ENCODE assay signal across 9 mouse cellular contexts in genomic region chr16:90418661-90419060, GRCm38 (mm10). TPM values are rescaled to one million over a fixed set of nuclear protein-coding genes. Genes with fewer than 3 reads are reported as not detected.
DNase-seq lines count a peak whose midpoint lies in the region; ATAC-seq and TF ChIP-seq lines count a peak whose summit lies in the region.
"Had no signal": no experiment of that assay in that cellular context is flagged by ENCODE, and none has a peak within 500 bp of the region (broad histone marks: within the 10 kb centered on the region; RNA-seq: fewer than 3 reads in every experiment).

No protein-coding gene starts in this region.

- intact Hi-C loops in heart, adult 2 months (cut with DNase I) = no loop called here

- ATAC-seq in heart, embryonic 14.5 days (ENCODE audit: insufficient number of reproducible peaks, insufficient read depth, low FRiP score, low read depth) = no peak
- ATAC-seq in neural tube, embryonic 11.5 days (ENCODE audit: insufficient read depth, low FRiP score, low TSS enrichment) = peak; percentile 75

- H3K9ac ChIP-seq in heart, embryonic 14.5 days (ENCODE audit: low read length) = peak overlapping the region; percentile 49; the same call in 1 of the 2 replicates
- no peak overlapping the region for H3K9ac ChIP-seq in heart, adult 2 months (ENCODE audit: low read depth, low read length)
- no peak overlapping the region for H3K9ac ChIP-seq in neural tube, embryonic 11.5 days (ENCODE audit: low read length)

- TF ChIP-seq POLR2A in heart, adult 2 months (IDR thresholded peaks at IDR 0.05; ENCODE audit: insufficient read depth, low read depth, low read length) = no peak
- no peak for TF ChIP-seq POLR2A in brain, embryonic 14.5 days (IDR thresholded peaks at IDR 0.05; ENCODE audit: borderline replicate concordance, extremely low read depth, insufficient read depth, insufficient read length, poor library complexity, severe bottlenecking)

- TF ChIP-seq EP300 in heart, adult 2 months (IDR thresholded peaks at IDR 0.05; ENCODE audit: insufficient read depth, low read depth, low read length) = no peak

- H3K79me2 ChIP-seq in heart, adult 2 months (replicated peaks; ENCODE audit: control insufficient read depth, insufficient read depth, low read length) = no peaks in the 10 kb centered on the region

- peak overlapping the region; percentile 28 to 50; a peak in 3 of 4 replicates for H3K27ac ChIP-seq in heart, embryonic 14.5 days (replicated peaks in 1 of 2; ENCODE audit: control insufficient read depth in 1 of 2, insufficient read depth in 1 of 2, low read depth in 2 of 2, low read length in 2 of 2)
- no peak overlapping the region for H3K27ac ChIP-seq in heart, adult 2 months
- no peak overlapping the region for H3K27ac ChIP-seq in neural tube, embryonic 11.5 days (ENCODE audit: low read depth, low read length)

- H3K4me1 ChIP-seq in heart, embryonic 14.5 days (ENCODE audit: control insufficient read depth in 2 of 2, insufficient read depth in 2 of 2, low read length in 2 of 2) = peaks cover 37 to 61% of the 10 kb centered on the region in 2 experiments
- H3K4me1 ChIP-seq in heart, adult 2 months (ENCODE audit: control insufficient read depth, insufficient read depth, low read length) = no peaks in the 10 kb centered on the region
- peaks cover 35% of the 10 kb centered on the region for H3K4me1 ChIP-seq in neural tube, embryonic 11.5 days (ENCODE audit: control insufficient read depth, insufficient read depth, low read length)

- 0 out of 2 replicates have a peak, but pooled peaks cover 3% of the 10 kb centered on the region for H3K36me3 ChIP-seq in heart, embryonic 14.5 days (ENCODE audit: control insufficient read depth, insufficient read depth, low read length)
- no peaks in the 10 kb centered on the region for H3K36me3 ChIP-seq in heart, adult 2 months (ENCODE audit: control insufficient read depth, insufficient read depth, low read length)
- no peaks in the 10 kb centered on the region for H3K36me3 ChIP-seq in neural tube, embryonic 11.5 days (ENCODE audit: control insufficient read depth, insufficient read depth, low read length)

- H3K9me3 ChIP-seq in heart, embryonic 14.5 days (ENCODE audit: control insufficient read depth, low read length) = no peaks in the 10 kb centered on the region
- peaks cover 3% of the 10 kb centered on the region; the same call in 1 of the 2 replicates for H3K9me3 ChIP-seq in neural tube, embryonic 11.5 days (ENCODE audit: control insufficient read depth, low read length)

- no peaks in the 10 kb centered on the region for H3K27me3 ChIP-seq in heart, embryonic 14.5 days (ENCODE audit: control insufficient read depth, insufficient read depth, low read length)
- H3K27me3 ChIP-seq in heart, adult 2 months (ENCODE audit: control insufficient read depth, insufficient read depth, low read length) = no peaks in the 10 kb centered on the region
- no peaks in the 10 kb centered on the region for H3K27me3 ChIP-seq in neural tube, embryonic 11.5 days (ENCODE audit: control insufficient read depth, insufficient read depth, low read length)

- 9% methylated on average over 12 of the region's 12 CpGs for WGBS in heart, embryonic 14.5 days
- 51% methylated on average over 12 of the region's 12 CpGs for WGBS in heart, adult 2 months
- WGBS in neural tube, embryonic 11.5 days = 1% methylated on average over 12 of the region's 12 CpGs

- TF ChIP-seq CTCF in heart, adult 2 months (IDR thresholded peaks at IDR 0.05) = no peak
- no peak for TF ChIP-seq CTCF in brain, embryonic 14.5 days (IDR thresholded peaks at IDR 0.05; ENCODE audit: borderline replicate concordance, extremely low read depth, insufficient read depth, insufficient read length)

- no peak overlapping the region for H3K4me3 ChIP-seq in heart, embryonic 14.5 days (ENCODE audit: control insufficient read depth in 1 of 2, insufficient read depth in 1 of 2, low read depth in 1 of 2, low read length in 2 of 2)
- no peak overlapping the region for H3K4me3 ChIP-seq in heart, adult 2 months
- no peak overlapping the region for H3K4me3 ChIP-seq in neural tube, embryonic 11.5 days (ENCODE audit: low read depth, low read length)

- no peak for DNase-seq in heart, adult 2 months
- DNase-seq in brain, embryonic 14.5 days (ENCODE audit: low read depth) = peak; percentile 71
- DNase-seq in hindlimb bud, embryonic 11.5 days (ENCODE audit: extremely low spot score, low read depth, low spot score) = peak; percentile 57
- peak; percentile 71 for DNase-seq in neural tube, embryonic 11.5 days (ENCODE audit: low spot score)
- no peak for DNase-seq in layer of hippocampus, postnatal 10 days (ENCODE audit: low spot score in 2 of 2)
- no peak for DNase-seq in cerebellum, adult 9-10 months
- DNase-seq in urinary bladder, postnatal 25 days (ENCODE audit: low spot score) = no peak
- DNase-seq: lung, postnatal 4 days had no signal

- H3K4me2 ChIP-seq in heart, embryonic 14.5 days (ENCODE audit: low read length) = peak overlapping the region; percentile 38
- H3K4me2 ChIP-seq in neural tube, embryonic 11.5 days (ENCODE audit: low read depth) = no peak overlapping the region

RNA-seq across cellular contexts. Expression of gene Hunk, which starts 32.8 kb away (rescaled TPM):
- 9.7 and 10.4 TPM in 2 replicates for polyA plus RNA-seq in heart, embryonic 14.5 days (2014; fragmentation: Nextera tagmentation; extraction: Ambion mirVana)
- total RNA-seq in heart, adult 2 months (2021) = under 1 TPM; 0.44 to 0.59 TPM
- polyA plus RNA-seq in heart, adult 2 months (2012; rRNA removed) = 0.53 and 0.59 TPM in 2 replicates
- polyA plus RNA-seq in brain, embryonic 14.5 days (2012; rRNA removed) = 14.3 and 19.4 TPM in 2 replicates
- 9.8 and 10.1 TPM in 2 replicates for polyA plus RNA-seq in neural tube, embryonic 11.5 days (2014; fragmentation: Nextera tagmentation; extraction: Ambion mirVana)
- 10 to 100 TPM; 28.9 to 32.6 TPM for total RNA-seq in layer of hippocampus, postnatal 10 days (2021)

Comparison
In these comparisons a context has a peak if more than half of its experiments do, and no peak if none do; other contexts are left out.
1. H3K27ac ChIP-seq: peak in heart, embryonic 14.5 days (2 of 2); none in heart, adult 2 months (single experiment) and neural tube, embryonic 11.5 days (single experiment).
2. DNase-seq: peak in brain, embryonic 14.5 days (single experiment), hindlimb bud, embryonic 11.5 days (single experiment) and neural tube, embryonic 11.5 days (single experiment); none in heart, adult 2 months (0 of 2), layer of hippocampus, postnatal 10 days (0 of 2), cerebellum, adult 9-10 months (single experiment) and urinary bladder, postnatal 25 days (single experiment).